Mouse (Mus musculus) hindbrain, embryonic 14.5 days (tissue): Measurements from ENCODE around the gene Cngb1. TPM values are rescaled to one million over a fixed set of nuclear protein-coding genes. Genes with fewer than 3 reads are reported as not detected.
A peak's percentile ranks its signal among the peaks of the same experiment; 100 is the strongest.

ENCODE experiments used
- ATAC-seq: fragments of 200-750 bp; cut with Nextera tagmentation; 2 replicates; pipeline ENCODE4 v1.8.0; 2017; ENCODE audit warnings: moderate number of reproducible peaks, mild to moderate bottlenecking, moderate TSS enrichment, moderate library complexity; ENCODE audit not compliant: low FRiP score
- DNase-seq: peaks from one replicate; pipeline ENCODE4 v3.0.0-alpha.2; 2015; ENCODE audit warnings: low spot score
- H3K27ac ChIP-seq: fragments of 300-500 bp; sonication (generic); 2 replicates; pipeline ENCODE4 v1.5.1; 2014; ENCODE audit warnings: mild to moderate bottlenecking, moderate library complexity
- H3K27me3 ChIP-seq: fragments of 300-500 bp; sonication (generic); 2 replicates; pipeline ENCODE4 v1.6.1; 2014; ENCODE audit warnings: mild to moderate bottlenecking, low read length, mixed read lengths; ENCODE audit not compliant: control insufficient read depth, insufficient read depth
- H3K36me3 ChIP-seq: fragments of 300-500 bp; sonication (generic); replicated peaks from 2 replicates; pipeline ENCODE4 v1.6.1; 2014; ENCODE audit not compliant: control insufficient read depth, insufficient read depth
- H3K4me1 ChIP-seq: fragments of 300-500 bp; sonication (generic); replicated peaks from 2 replicates; pipeline ENCODE4 v1.6.1; 2014; ENCODE audit warnings: antibody characterized with exemption, low read length, mixed read lengths; ENCODE audit not compliant: control insufficient read depth, insufficient read depth
- H3K4me2 ChIP-seq: fragments of 300-500 bp; sonication (generic); replicated peaks from 2 replicates; pipeline ENCODE4 v1.6.1; 2014; ENCODE audit warnings: mild to moderate bottlenecking, moderate library complexity
- H3K4me3 ChIP-seq: fragments of 300-500 bp; sonication (generic); replicated peaks from 2 replicates; pipeline ENCODE4 v1.5.1; 2014; ENCODE audit warnings: mild to moderate bottlenecking, low read length
- H3K9ac ChIP-seq: fragments of 300-500 bp; sonication (generic); 2 replicates; pipeline ENCODE4 v1.6.1; 2014
- H3K9me3 ChIP-seq: fragments of 300-500 bp; sonication (generic); 2 replicates; pipeline ENCODE4 v1.6.1; 2016; ENCODE audit warnings: low read length; ENCODE audit not compliant: control insufficient read depth
- WGBS: fragments of 180-500 bp; shearing (Covaris S2); extraction: QIAGEN DNeasy Blood & Tissue Kit; methylation state at CpG from one replicate; pipeline ENCODE4 v1.1.7; 2014; 5-methylcytosine and 5-hydroxymethylcytosine counted together
- polyA plus RNA-seq: library from polyadenylated mRNA; unstranded; fragments of >200 nt; fragmentation: Nextera tagmentation; extraction: Ambion mirVana; gene quantifications from 2 replicates; pipeline ENCODE4 v1.2.1, GENCODE M21; 2014

Cngb1 gene
- polyA plus RNA-seq, 1 experiment from 2014 or later = 0.44 TPM

DNA sequence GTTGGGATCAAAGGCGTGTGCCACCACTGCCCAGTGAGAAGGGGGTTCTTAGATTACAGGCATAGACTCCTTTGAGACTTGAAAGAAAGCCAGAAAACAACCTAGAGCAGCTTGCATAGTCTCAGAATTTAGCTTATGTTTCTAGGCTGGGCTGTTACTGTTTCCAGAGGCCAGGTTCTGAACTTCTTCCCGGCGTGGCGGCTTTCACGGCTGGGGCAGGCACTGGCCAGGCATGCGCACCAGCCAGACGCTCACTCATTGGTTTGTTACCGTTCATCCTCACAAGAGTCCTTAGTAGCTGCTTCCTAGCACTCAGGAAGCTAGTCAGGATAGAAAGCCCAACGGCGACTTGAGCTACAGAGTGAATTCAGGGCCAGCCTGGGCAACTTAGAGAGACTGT lies 50.8 kb downstream of the Cngb1 start:
- no peaks in the 10 kb centered on the region for H3K9me3 ChIP-seq
- no peak overlapping the region for H3K4me3 ChIP-seq
- H3K9ac ChIP-seq = no peak overlapping the region
- no peaks in the 10 kb centered on the region for H3K27me3 ChIP-seq
- 80% methylated on average over 10 of the region's 10 CpGs for whole genome bisulfite sequencing
- no peak overlapping the region for H3K27ac ChIP-seq
- DNase-seq (no peak), ATAC-seq (no peak)
- no peaks in the 10 kb centered on the region for H3K36me3 ChIP-seq
- H3K4me1 ChIP-seq = peaks cover 2% of the 10 kb centered on the region; the same call in 1 of the 2 replicates
- no peak overlapping the region for H3K4me2 ChIP-seq

GRCm38 (mm10) chr8:95254564-95255434 lies 51.6 kb downstream of the Cngb1 start:
- Histone ChIP-seq H3K4me1 (peaks cover 2% of the 10 kb centered on the region; the same call in 1 of the 2 replicates), H3K27me3 (no peaks in the 10 kb centered on the region), H3K4me2 (peak overlapping the region; percentile 54), H3K27ac (no peak overlapping the region; the same call in 1 of the 2 replicates), H3K9ac (peak overlapping the region; percentile 45), H3K9me3 (no peaks in the 10 kb centered on the region), H3K4me3 (peak overlapping the region; percentile 20), H3K36me3 (no peaks in the 10 kb centered on the region)
- ATAC-seq (peak; percentile 88), DNase-seq (peak; percentile 94)
- WGBS = 21% methylated on average over 16 of the region's 16 CpGs

- H3K4me2 ChIP-seq = no peak overlapping the region
- H3K27ac ChIP-seq = no peak overlapping the region
- WGBS = 69% methylated on average over 9 of the region's 9 CpGs
- H3K36me3 ChIP-seq = no peaks in the 10 kb centered on the region
- no peaks in the 10 kb centered on the region for H3K9me3 ChIP-seq
- H3K27me3 ChIP-seq = no peaks in the 10 kb centered on the region
- ATAC-seq = no peak
- no peak overlapping the region for H3K9ac ChIP-seq
- no peak for DNase-seq
- peaks cover 2% of the 10 kb centered on the region; the same call in 1 of the 2 replicates for H3K4me1 ChIP-seq
- no peak overlapping the region for H3K4me3 ChIP-seq
These were observed 54.3 kb downstream of the Cngb1 start for GRCm38 (mm10) chr8:95252056-95252455.

DNA sequence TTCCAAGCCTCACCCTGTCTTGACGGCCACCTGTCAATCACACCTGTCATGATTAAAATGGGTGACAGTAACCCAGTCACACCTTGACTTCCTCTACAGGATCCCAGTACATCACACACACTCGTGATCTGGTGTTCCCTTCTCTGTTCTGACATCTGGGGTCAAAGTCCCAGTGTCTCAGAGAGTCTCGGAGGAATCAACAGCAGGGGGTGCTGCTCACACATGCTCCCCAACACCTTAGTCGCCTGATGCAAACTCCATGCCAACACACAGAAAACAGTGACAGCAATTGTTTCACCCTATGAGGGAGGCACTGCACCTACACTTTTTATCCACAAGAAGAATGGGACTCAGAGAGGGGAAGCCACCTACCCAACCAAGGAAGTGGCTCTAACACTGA lies 56.5 kb downstream of the Cngb1 start:
- Histone ChIP-seq H3K4me3 (no peak overlapping the region), H3K9me3 (no peaks in the 10 kb centered on the region), H3K9ac (no peak overlapping the region), H3K36me3 (no peaks in the 10 kb centered on the region), H3K4me2 (no peak overlapping the region), H3K4me1 (peaks cover 9% of the 10 kb centered on the region), H3K27me3 (no peaks in the 10 kb centered on the region), H3K27ac (no peak overlapping the region)
- no peak for ATAC-seq
- DNase-seq = no peak
- WGBS = 63% methylated on average over 4 of the region's 4 CpGs

GRCm38 (mm10) chr8:95247277-95247676 lies 59.1 kb downstream of the Cngb1 start:
- Histone ChIP-seq H3K4me1 (peaks cover 28% of the 10 kb centered on the region), H3K4me2 (no peak overlapping the region), H3K4me3 (no peak overlapping the region), H3K27ac (no peak overlapping the region), H3K36me3 (no peaks in the 10 kb centered on the region), H3K27me3 (no peaks in the 10 kb centered on the region), H3K9ac (no peak overlapping the region), H3K9me3 (no peaks in the 10 kb centered on the region)
- ATAC-seq (no peak), DNase-seq (no peak)
- 86% methylated on average over 5 of the region's 5 CpGs for WGBS

GRCm38 (mm10) chr8:95245180-95245579 lies 61.2 kb downstream of the Cngb1 start:
- Histone ChIP-seq H3K4me3 (no peak overlapping the region), H3K4me2 (no peak overlapping the region), H3K27me3 (no peaks in the 10 kb centered on the region), H3K36me3 (no peaks in the 10 kb centered on the region), H3K27ac (peak overlapping the region; percentile 95), H3K9ac (no peak overlapping the region), H3K9me3 (no peaks in the 10 kb centered on the region), H3K4me1 (peaks cover 35% of the 10 kb centered on the region)
- 26% methylated on average over 5 of the region's 5 CpGs for WGBS
- peak; percentile 67 for DNase-seq
- 0 out of 2 replicates have a peak, but pooled peaks have one; percentile 28 for ATAC-seq

GRCm38 (mm10) chr8:95243853-95244252 lies 62.5 kb downstream of the Cngb1 start:
- ATAC-seq (no peak), DNase-seq (peak; percentile 30)
- Histone ChIP-seq H3K9ac (no peak overlapping the region), H3K4me1 (peaks cover 35% of the 10 kb centered on the region), H3K4me2 (no peak overlapping the region), H3K9me3 (no peaks in the 10 kb centered on the region), H3K27ac (peak overlapping the region; percentile 95), H3K36me3 (no peaks in the 10 kb centered on the region), H3K4me3 (no peak overlapping the region), H3K27me3 (no peaks in the 10 kb centered on the region)
- WGBS = 48% methylated on average over 4 of the region's 4 CpGs

GRCm38 (mm10) chr8:95242826-95243571 lies 63.4 kb downstream of the Cngb1 start:
- H3K4me2 ChIP-seq = peak overlapping the region; percentile 18; the same call in 1 of the 2 replicates
- peak; percentile 90 for ATAC-seq
- no peaks in the 10 kb centered on the region for H3K9me3 ChIP-seq
- peak overlapping the region; percentile 6; the same call in 1 of the 2 replicates for H3K9ac ChIP-seq
- H3K27me3 ChIP-seq = no peaks in the 10 kb centered on the region
- no peaks in the 10 kb centered on the region for H3K36me3 ChIP-seq
- no peak overlapping the region for H3K4me3 ChIP-seq
- H3K27ac ChIP-seq = peak overlapping the region; percentile 95
- WGBS = 7% methylated on average over 12 of the region's 12 CpGs
- DNase-seq = peak; percentile 84
- peaks cover 35% of the 10 kb centered on the region for H3K4me1 ChIP-seq
